Mouse (Mus musculus): Measurements from ENCODE around the gene Ptprt. TPM values are rescaled to one million over a fixed set of nuclear protein-coding genes. Genes with fewer than 3 reads are reported as not detected.

Ptprt gene
- total and polyA plus RNA-seq, 3 experiments, result not detected

GRCm38 (mm10) chr2:162394601-162395000 is 266.3 kb downstream of the Ptprt start:
- no peaks in the 10 kb centered on the region for H3K79me2 ChIP-seq (ENCODE audit: control insufficient read depth, insufficient read depth, low read length, poor library complexity)
- H3K9me3 ChIP-seq (replicated peaks; ENCODE audit: insufficient read depth, low read length), result no peaks in the 10 kb centered on the region
- no peak overlapping the region for H3K27ac ChIP-seq (ENCODE audit: control insufficient read depth, low read depth, low read length)
- H3K36me3 ChIP-seq (ENCODE audit: control insufficient read depth in 1 of 2, insufficient read depth in 2 of 2, low read length in 2 of 2), result no peaks in the 10 kb centered on the region
- H3K9ac ChIP-seq (ENCODE audit: control insufficient read depth, low read depth, low read length, poor library complexity, severe bottlenecking), result no peak overlapping the region
- H3K4me1 ChIP-seq (ENCODE audit: control insufficient read depth in 1 of 2, insufficient read depth in 2 of 2, low read length in 2 of 2), result no peaks in the 10 kb centered on the region
- DNase-seq (ENCODE audit: low read depth, low spot score), result no peak
- H3K27me3 ChIP-seq (ENCODE audit: control insufficient read depth in 1 of 2, insufficient read depth in 2 of 2, low read length in 2 of 2), result no peaks in the 10 kb centered on the region
- no peak overlapping the region for H3K4me3 ChIP-seq (ENCODE audit: control insufficient read depth in 1 of 2, insufficient read depth in 1 of 2, low read depth in 2 of 2, low read length in 2 of 2)
- TF ChIP-seq POLR2AphosphoS5 (IDR thresholded peaks at IDR 0.05; ENCODE audit: borderline replicate concordance, low read depth, low read length) (no peak), KAT2A (conservative IDR thresholded peaks at IDR 0.05; ENCODE audit: low read depth, low read length) (no peak), TBP (IDR thresholded peaks at IDR 0.05; ENCODE audit: low read depth, low read length) (no peak), ZMIZ1 (IDR thresholded peaks at IDR 0.05; ENCODE audit: low read depth, low read length) (no peak), ZKSCAN1 (IDR thresholded peaks at IDR 0.05; ENCODE audit: low read depth, low read length) (no peak), CHD1 (IDR thresholded peaks at IDR 0.05; ENCODE audit: low read depth, low read length) (no peak), TCF12 (IDR thresholded peaks at IDR 0.05; ENCODE audit: low read depth, low read length) (no peak), ETS1 (IDR thresholded peaks at IDR 0.05; ENCODE audit: low read depth, low read length) (no peak), RAD21 (IDR thresholded peaks at IDR 0.05; ENCODE audit: low read depth, low read length) (no peak), MYC (IDR thresholded peaks at IDR 0.05; ENCODE audit: low read depth, low read length) (no peak), USF1 (IDR thresholded peaks at IDR 0.05; ENCODE audit: low read depth, low read length) (no peak), MXI1 (IDR thresholded peaks at IDR 0.05; ENCODE audit: low read depth, low read length) (no peak)

GRCm38 (mm10) chr2:162391834-162392233 is 269.1 kb downstream of the Ptprt start:
- Histone ChIP-seq H3K27ac (ENCODE audit: control insufficient read depth, low read depth, low read length) (no peak overlapping the region), H3K9ac (ENCODE audit: control insufficient read depth, low read depth, low read length, poor library complexity, severe bottlenecking) (no peak overlapping the region), H3K36me3 (ENCODE audit: control insufficient read depth in 1 of 2, insufficient read depth in 2 of 2, low read length in 2 of 2) (no peaks in the 10 kb centered on the region), H3K4me1 (ENCODE audit: control insufficient read depth in 1 of 2, insufficient read depth in 2 of 2, low read length in 2 of 2) (no peaks in the 10 kb centered on the region), H3K79me2 (ENCODE audit: control insufficient read depth, insufficient read depth, low read length, poor library complexity) (no peaks in the 10 kb centered on the region), H3K9me3 (replicated peaks; ENCODE audit: insufficient read depth, low read length) (no peaks in the 10 kb centered on the region), H3K4me3 (ENCODE audit: control insufficient read depth in 1 of 2, insufficient read depth in 1 of 2, low read depth in 2 of 2, low read length in 2 of 2) (no peak overlapping the region), H3K27me3 (ENCODE audit: control insufficient read depth in 1 of 2, insufficient read depth in 2 of 2, low read length in 2 of 2) (no peaks in the 10 kb centered on the region)
- no peak for DNase-seq (ENCODE audit: low read depth, low spot score)
- TF ChIP-seq ELF1 (IDR thresholded peaks at IDR 0.05; ENCODE audit: low read depth, low read length), result no peak
- TF ChIP-seq MXI1 (IDR thresholded peaks at IDR 0.05; ENCODE audit: low read depth, low read length), result no peak
- TF ChIP-seq MAX (IDR thresholded peaks at IDR 0.05; ENCODE audit: low read length), result no peak
- TF ChIP-seq ETS1 (IDR thresholded peaks at IDR 0.05; ENCODE audit: low read depth, low read length), result no peak
- TF ChIP-seq MYC (IDR thresholded peaks at IDR 0.05; ENCODE audit: low read depth, low read length), result no peak
- no peak for TF ChIP-seq TCF12 (IDR thresholded peaks at IDR 0.05; ENCODE audit: low read depth, low read length)
- no peak for TF ChIP-seq POLR2AphosphoS2 (IDR thresholded peaks at IDR 0.05; ENCODE audit: low read length)
- TF ChIP-seq RAD21 (IDR thresholded peaks at IDR 0.05; ENCODE audit: low read depth, low read length), result no peak
- TF ChIP-seq TAL1 (IDR thresholded peaks at IDR 0.05; ENCODE audit: low read length), result no peak
